Mouse (Mus musculus) liver, embryonic 13.5 days (tissue): ENCODE data around the gene Mettl27. TPM values are rescaled to one million over a fixed set of nuclear protein-coding genes. Genes with fewer than 3 reads are reported as not detected.
"Not testable (repeated sequence)": the region's sequence is repeated elsewhere in the genome, so short reads cannot be mapped to it uniquely, and the experiment has no call there.

Source experiments
- ATAC-seq: fragments of 200-750 bp; cut with Nextera tagmentation; 2 replicates; pipeline ENCODE4 v1.8.0; 2017; ENCODE audit warnings: low read depth, mild to moderate bottlenecking, moderate number of reproducible peaks, moderate library complexity
- DNase-seq: peaks from one replicate; pipeline ENCODE4 v3.0.0; 2022
- H3K27ac ChIP-seq: fragments of 300-500 bp; sonication (generic); 2 replicates; pipeline ENCODE4 v1.5.1; 2015; ENCODE audit warnings: moderate library complexity, mild to moderate bottlenecking, inconsistent platforms
- H3K27me3 ChIP-seq: fragments of 300-500 bp; sonication (generic); 2 replicates; pipeline ENCODE4 v1.6.1; 2015; ENCODE audit warnings: mild to moderate bottlenecking, inconsistent platforms
- H3K36me3 ChIP-seq: fragments of 300-500 bp; sonication (generic); 2 replicates; pipeline ENCODE4 v1.6.1; 2015; ENCODE audit warnings: mild to moderate bottlenecking, inconsistent platforms
- H3K4me1 ChIP-seq: fragments of 300-500 bp; sonication (generic); replicated peaks from 2 replicates; pipeline ENCODE4 v1.6.1; 2015; ENCODE audit warnings: inconsistent platforms
- H3K4me2 ChIP-seq: fragments of 300-500 bp; sonication (generic); 2 replicates; pipeline ENCODE4 v1.6.1; 2015; ENCODE audit warnings: inconsistent platforms, mild to moderate bottlenecking, moderate library complexity
- H3K4me3 ChIP-seq: fragments of 300-500 bp; sonication (generic); replicated peaks from 2 replicates; pipeline ENCODE4 v1.5.1; 2015; ENCODE audit warnings: mild to moderate bottlenecking, inconsistent platforms
- H3K9ac ChIP-seq: fragments of 300-500 bp; sonication (generic); 2 replicates; pipeline ENCODE4 v1.6.1; 2015; ENCODE audit warnings: mild to moderate bottlenecking, inconsistent platforms
- H3K9me3 ChIP-seq: fragments of 300-500 bp; sonication (generic); replicated peaks from 2 replicates; pipeline ENCODE4 v1.6.1; 2016; ENCODE audit warnings: inconsistent platforms
- WGBS: fragments of 180-500 bp; shearing (Covaris S2); methylation state at CpG from one replicate; pipeline ENCODE4 v1.1.7; 2015; ENCODE audit not compliant: insufficient replicate concordance; 5-methylcytosine and 5-hydroxymethylcytosine counted together
- polyA plus RNA-seq: library from polyadenylated mRNA; unstranded; fragments of >200 nt; fragmentation: Nextera tagmentation; extraction: Ambion mirVana; gene quantifications from 2 replicates; pipeline ENCODE4 v1.2.1, GENCODE M21; 2015

Mettl27 gene
- polyA plus RNA-seq, 1 experiment from 2014 or later: 12.2 TPM

DNA sequence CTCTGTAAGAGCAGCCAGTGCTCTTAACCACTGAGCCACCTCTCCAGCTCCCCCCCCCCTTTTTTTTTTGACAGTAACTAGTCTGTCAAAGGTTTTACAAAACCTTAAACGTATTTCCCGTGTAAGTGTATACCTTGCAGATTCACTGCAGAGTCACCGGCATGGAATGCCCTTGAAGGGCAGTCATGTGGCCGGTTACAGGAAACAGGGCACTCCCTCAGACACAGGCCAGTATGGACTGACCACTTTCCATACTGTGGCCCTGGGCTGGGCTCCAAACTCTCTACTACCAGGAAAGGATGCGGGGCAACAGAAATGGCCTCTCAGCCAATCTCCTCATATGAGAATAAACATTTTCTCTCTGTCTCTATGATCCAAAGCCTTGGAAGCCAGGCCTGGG is 23.3 kb downstream of the Mettl27 start:
- Histone ChIP-seq H3K9me3 (no peaks in the 10 kb centered on the region), H3K4me2 (no peak overlapping the region), H3K27me3 (no peaks in the 10 kb centered on the region; the same call in 1 of the 2 replicates), H3K4me3 (no peak overlapping the region), H3K36me3 (no peaks in the 10 kb centered on the region), H3K4me1 (peaks cover 23% of the 10 kb centered on the region), H3K9ac (no peak overlapping the region), H3K27ac (no peak overlapping the region)
- ATAC-seq: no peak
- no peak for DNase-seq
- 49% methylated on average over 5 of the region's 5 CpGs for WGBS

DNA sequence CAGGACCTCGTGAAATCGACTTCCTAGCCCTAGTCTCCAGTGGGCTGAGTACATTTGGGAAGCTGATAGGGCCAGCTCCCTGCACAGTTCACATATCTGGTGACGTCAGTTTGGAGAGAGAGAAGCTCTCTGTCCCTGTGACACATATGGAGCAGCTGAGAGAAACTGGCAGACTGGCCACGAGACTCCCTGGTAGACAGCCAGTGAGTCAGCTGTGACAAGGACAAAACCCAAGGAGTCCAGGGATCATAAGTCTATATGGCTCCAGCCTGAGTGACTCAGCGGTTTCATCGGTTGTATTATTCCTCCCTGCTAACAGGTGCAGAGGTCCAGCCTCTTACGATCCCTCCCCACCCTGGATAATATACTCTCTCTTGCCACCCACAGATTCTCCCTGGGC is 26.9 kb downstream of the Mettl27 start:
- Histone ChIP-seq H3K9me3 (no peaks in the 10 kb centered on the region), H3K27me3 (no peaks in the 10 kb centered on the region), H3K4me2 (no peak overlapping the region), H3K9ac (no peak overlapping the region), H3K27ac (no peak overlapping the region), H3K4me3 (no peak overlapping the region), H3K36me3 (no peaks in the 10 kb centered on the region), H3K4me1 (peaks cover 10% of the 10 kb centered on the region)
- ATAC-seq (peak; percentile 50; the same call in 1 of the 2 replicates), DNase-seq (no peak)
- WGBS: 59% methylated on average over 7 of the region's 7 CpGs

- H3K36me3 ChIP-seq: no peaks in the 10 kb centered on the region
- no peak overlapping the region for H3K27ac ChIP-seq
- H3K4me3 ChIP-seq: no peak overlapping the region
- H3K9ac ChIP-seq: no peak overlapping the region
- no peak overlapping the region for H3K4me2 ChIP-seq
- no peak for DNase-seq
- no peak for ATAC-seq
- H3K27me3 ChIP-seq: no peaks in the 10 kb centered on the region
- WGBS: 62% methylated on average over 2 of the region's 2 CpGs
- H3K9me3 ChIP-seq: no peaks in the 10 kb centered on the region
- peaks cover 10% of the 10 kb centered on the region for H3K4me1 ChIP-seq
These were observed 28.3 kb downstream of the Mettl27 start for GRCm38 (mm10) chr5:134960430-134960829.

DNA sequence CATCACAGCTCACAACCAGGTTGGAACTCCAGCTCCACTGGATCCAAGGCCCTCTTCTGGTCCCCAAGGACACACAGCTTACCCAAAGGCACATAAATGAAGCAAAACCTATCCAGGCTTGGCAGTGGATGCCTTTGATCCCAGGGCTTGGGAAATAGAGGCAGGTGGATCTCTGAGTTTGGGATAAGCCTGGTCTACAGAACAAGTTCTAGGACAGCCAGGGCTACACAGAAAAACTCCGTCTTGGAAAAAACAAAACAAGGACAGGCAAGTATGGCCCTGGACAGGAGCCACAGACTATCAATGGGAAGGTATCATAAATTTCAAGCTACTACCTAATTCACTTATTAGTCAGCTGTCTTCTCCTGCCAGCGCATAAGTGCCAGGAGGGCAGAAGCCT is 29.4 kb downstream of the Mettl27 start:
- Histone ChIP-seq H3K27me3 (no peaks in the 10 kb centered on the region), H3K4me2 (no peak overlapping the region), H3K4me1 (peaks cover 20% of the 10 kb centered on the region), H3K4me3 (no peak overlapping the region), H3K36me3 (no peaks in the 10 kb centered on the region), H3K27ac (no peak overlapping the region), H3K9me3 (no peaks in the 10 kb centered on the region), H3K9ac (no peak overlapping the region)
- no peak for DNase-seq
- no peak for ATAC-seq
- 85% methylated on average over 2 of the region's 2 CpGs for WGBS

DNA sequence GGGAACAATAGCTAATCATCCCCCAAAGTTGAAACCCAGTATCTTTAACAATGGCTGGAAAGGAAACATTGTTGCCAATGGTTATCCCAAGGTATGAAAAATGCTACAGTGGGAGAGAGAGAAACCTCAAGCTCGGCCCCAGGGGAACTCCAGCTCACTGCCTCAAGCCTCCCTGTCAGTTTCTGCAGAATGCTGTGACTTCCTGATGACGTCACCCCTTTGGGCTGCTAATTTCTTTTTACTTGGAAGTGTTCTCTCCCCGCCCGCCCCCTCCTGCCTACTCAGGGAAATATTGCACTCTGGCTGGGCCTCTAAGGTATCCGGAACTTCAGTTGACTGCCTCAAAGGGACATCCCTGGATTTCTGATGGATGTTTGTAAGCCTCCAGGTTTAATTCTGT is 31.4 kb downstream of the Mettl27 start:
- H3K27ac ChIP-seq: no peak overlapping the region
- no peak overlapping the region for H3K4me2 ChIP-seq
- ATAC-seq: no peak
- H3K27me3 ChIP-seq: no peaks in the 10 kb centered on the region
- peaks cover 29% of the 10 kb centered on the region for H3K4me1 ChIP-seq
- 35% methylated on average over 5 of the region's 5 CpGs for WGBS
- no peak overlapping the region for H3K4me3 ChIP-seq
- no peak for DNase-seq
- no peak overlapping the region for H3K9ac ChIP-seq
- H3K36me3 ChIP-seq: no peaks in the 10 kb centered on the region
- no peaks in the 10 kb centered on the region for H3K9me3 ChIP-seq

GRCm38 (mm10) chr5:134964655-134965054 is 32.5 kb downstream of the Mettl27 start:
- peaks cover 21% of the 10 kb centered on the region for H3K4me1 ChIP-seq
- not testable (repeated sequence) for H3K27me3 ChIP-seq, H3K36me3 ChIP-seq, ATAC-seq, H3K4me2 ChIP-seq, H3K4me3 ChIP-seq, H3K9me3 ChIP-seq, H3K9ac ChIP-seq, DNase-seq, H3K27ac ChIP-seq

DNA sequence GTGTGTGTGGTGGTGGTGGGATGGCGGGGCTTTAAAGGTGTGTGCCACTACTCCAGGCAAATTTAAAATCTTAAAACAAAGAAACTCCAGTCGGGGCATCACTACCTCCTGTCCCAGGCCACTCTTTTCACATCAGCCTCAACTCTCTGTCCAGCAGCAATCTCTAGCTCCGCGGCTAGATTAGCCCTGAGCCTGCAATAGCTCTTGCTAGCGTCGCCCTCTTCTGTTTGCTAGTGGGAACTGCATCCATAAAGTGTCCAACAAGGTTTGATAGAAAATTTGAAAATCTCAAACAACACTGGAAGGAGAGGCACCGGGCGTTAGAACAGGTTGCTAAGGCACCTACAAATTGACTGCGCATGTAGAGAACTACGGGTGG is 33.3 kb downstream of the Mettl27 start:
- H3K4me2 ChIP-seq: peak overlapping the region; percentile 75
- H3K9ac ChIP-seq: peak overlapping the region; percentile 63
- ATAC-seq (peak; percentile 66), DNase-seq (peak; percentile 62)
- H3K4me3 ChIP-seq: peak overlapping the region; percentile 48
- no peaks in the 10 kb centered on the region for H3K27me3 ChIP-seq
- WGBS: 7% methylated on average over 10 of the region's 10 CpGs
- no peak overlapping the region for H3K27ac ChIP-seq
- H3K4me1 ChIP-seq: peaks cover 18% of the 10 kb centered on the region
- no peaks in the 10 kb centered on the region for H3K36me3 ChIP-seq
- H3K9me3 ChIP-seq: no peaks in the 10 kb centered on the region

- no peaks in the 10 kb centered on the region for H3K36me3 ChIP-seq
- no peaks in the 10 kb centered on the region for H3K27me3 ChIP-seq
- H3K9ac ChIP-seq: peak overlapping the region; percentile 63
- no peaks in the 10 kb centered on the region for H3K9me3 ChIP-seq
- DNase-seq: peak; percentile 48
- peak overlapping the region; percentile 75 for H3K4me2 ChIP-seq
- H3K4me1 ChIP-seq: peaks cover 18% of the 10 kb centered on the region
- peak; percentile 76 for ATAC-seq
- WGBS: 5% methylated on average over 33 of the region's 33 CpGs
- H3K4me3 ChIP-seq: peak overlapping the region; percentile 48
- H3K27ac ChIP-seq: peak overlapping the region; percentile 36; the same call in 1 of the 2 replicates
These were observed 34.0 kb downstream of the Mettl27 start for GRCm38 (mm10) chr5:134965852-134966821.

- Histone ChIP-seq H3K27me3 (no peaks in the 10 kb centered on the region), H3K4me2 (no peak overlapping the region), H3K9me3 (no peaks in the 10 kb centered on the region), H3K4me1 (peaks cover 20% of the 10 kb centered on the region), H3K4me3 (no peak overlapping the region), H3K27ac (no peak overlapping the region), H3K36me3 (no peaks in the 10 kb centered on the region), H3K9ac (no peak overlapping the region)
- DNase-seq (no peak), ATAC-seq (no peak)
- WGBS: 69% methylated on average over 20 of the region's 20 CpGs
These were observed 35.2 kb downstream of the Mettl27 start for GRCm38 (mm10) chr5:134967164-134967944.

DNA sequence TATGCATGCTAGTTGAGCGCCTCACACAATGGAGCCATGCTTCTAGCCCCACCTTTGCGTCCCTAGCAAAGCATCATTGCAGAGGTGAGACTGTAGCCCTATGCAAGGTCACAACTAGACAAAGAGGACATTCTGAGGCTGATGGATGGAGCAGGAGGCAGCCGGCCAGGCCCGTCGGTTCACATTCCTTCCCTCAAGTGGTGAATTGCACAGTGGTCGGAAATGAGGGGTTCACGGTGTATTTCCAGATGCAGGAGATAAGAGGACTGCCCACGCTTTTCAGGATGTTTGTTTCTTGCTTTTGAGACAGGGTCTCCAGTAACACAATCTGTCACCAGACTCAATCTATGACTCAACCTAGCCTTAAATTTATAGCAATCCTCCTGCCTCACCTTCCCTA is 38.5 kb downstream of the Mettl27 start:
- 51% methylated on average over 8 of the region's 8 CpGs for WGBS

GRCm38 (mm10) chr5:134973081-134973480 is 40.9 kb downstream of the Mettl27 start:
- H3K4me1 ChIP-seq: peaks cover 55% of the 10 kb centered on the region
- H3K4me2 ChIP-seq: no peak overlapping the region
- DNase-seq (no peak), ATAC-seq (no peak)
- no peak overlapping the region for H3K4me3 ChIP-seq
- H3K27ac ChIP-seq: no peak overlapping the region
- H3K9ac ChIP-seq: no peak overlapping the region
- H3K27me3 ChIP-seq: no peaks in the 10 kb centered on the region
- no peaks in the 10 kb centered on the region for H3K9me3 ChIP-seq
- H3K36me3 ChIP-seq: no peaks in the 10 kb centered on the region

More for the DNA sequence above, 38.5 kb downstream of the Mettl27 start:
- no peaks in the 10 kb centered on the region for H3K36me3 ChIP-seq
- H3K4me3 ChIP-seq: no peak overlapping the region
- H3K4me1 ChIP-seq: peaks cover 49% of the 10 kb centered on the region
- no peak overlapping the region for H3K4me2 ChIP-seq
- DNase-seq (no peak), ATAC-seq (no peak)
- H3K27me3 ChIP-seq: no peaks in the 10 kb centered on the region
- no peak overlapping the region for H3K27ac ChIP-seq
- H3K9ac ChIP-seq: no peak overlapping the region
- H3K9me3 ChIP-seq: no peaks in the 10 kb centered on the region
